Mouse (Mus musculus): Measurements from ENCODE around the gene Lrrc28.

The Lrrc28 gene

DNA sequence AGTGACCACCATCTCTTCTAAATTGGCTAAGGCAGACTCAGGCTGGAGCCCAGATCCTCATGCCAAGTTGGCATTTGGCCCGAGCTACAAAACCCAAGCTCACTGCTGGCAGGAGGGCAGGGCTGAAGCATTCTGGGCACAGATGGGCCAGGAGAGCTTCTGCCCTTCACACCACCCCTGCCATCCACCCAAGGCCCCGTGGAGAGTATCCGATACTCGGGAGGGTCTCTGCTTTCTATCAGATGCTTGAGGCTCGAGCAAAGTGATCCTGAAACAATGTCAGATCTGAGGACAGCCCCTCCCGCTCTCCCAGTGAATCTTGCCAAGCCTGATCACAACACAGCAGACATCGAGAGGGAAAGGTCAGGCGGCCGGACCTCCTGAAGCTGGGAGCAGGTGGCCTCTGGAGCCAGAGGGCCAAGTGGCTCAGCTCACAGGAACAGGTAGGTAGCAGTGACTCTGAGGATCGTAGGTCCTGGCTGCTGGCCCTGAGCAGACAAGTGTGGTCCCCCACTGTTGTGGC is 157.1 kb downstream of the Lrrc28 start:
- no peak for DNase-seq (ENCODE audit: low spot score in 2 of 2)

DNA sequence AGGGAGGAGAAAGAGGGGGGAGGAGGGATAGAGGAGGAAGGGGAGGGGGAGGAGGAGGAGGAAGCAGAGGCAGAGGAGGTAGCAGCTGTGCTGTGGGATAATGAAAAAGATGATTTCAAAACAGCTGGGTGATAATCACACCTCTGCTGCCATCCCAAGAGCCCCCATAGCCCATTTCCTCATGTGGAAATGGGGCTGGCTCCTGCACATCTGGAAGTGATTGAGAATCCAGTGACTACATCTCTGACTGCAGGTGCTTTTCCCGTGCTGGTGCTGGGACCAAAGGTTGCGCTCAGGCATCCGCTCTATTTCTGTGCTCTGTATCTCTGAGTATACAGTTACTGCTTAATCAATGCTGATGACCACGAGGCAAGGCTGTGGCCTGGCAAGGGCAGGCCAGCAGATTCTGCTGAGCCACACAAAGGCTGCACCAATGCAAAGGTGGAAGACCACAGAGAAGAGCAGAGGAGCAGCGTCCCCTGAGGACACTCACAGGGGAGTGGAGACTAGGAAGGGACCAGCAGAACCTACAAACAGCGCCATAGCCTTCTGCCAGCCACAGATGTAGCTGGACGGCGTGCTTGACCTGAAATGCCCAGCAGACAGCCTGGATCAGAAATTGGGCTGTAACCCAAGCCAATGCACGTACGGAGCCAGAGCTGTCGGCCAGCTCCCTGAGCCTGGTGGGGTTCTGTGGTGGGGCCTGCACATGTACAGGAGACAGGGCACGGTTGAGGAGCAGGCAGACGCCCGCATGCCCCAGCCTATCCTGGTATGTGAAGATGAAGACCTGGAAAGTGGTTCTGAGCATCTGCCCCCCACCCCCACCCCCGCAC is 157.9 kb downstream of the Lrrc28 start:
- DNase-seq (ENCODE audit: low spot score in 2 of 2): no peak

DNA sequence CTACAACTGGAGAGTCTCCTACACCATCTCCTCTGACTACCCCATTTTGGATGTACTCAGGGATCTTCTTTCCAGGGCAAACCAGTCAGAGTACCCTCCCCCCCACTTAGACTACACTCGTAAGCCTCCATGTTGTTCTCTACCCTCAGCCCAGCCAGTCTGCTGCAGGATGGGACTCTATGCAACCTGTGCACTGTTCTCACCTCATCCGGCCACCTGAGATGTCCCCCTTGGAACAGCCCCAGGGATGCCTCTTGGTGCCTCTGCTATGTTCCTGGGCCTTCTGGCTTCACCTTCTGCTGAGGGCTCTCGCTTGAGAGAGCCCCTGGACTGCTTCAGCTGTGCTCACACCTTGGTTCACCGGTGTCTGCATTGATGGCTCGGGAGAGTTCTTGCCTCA is 158.7 kb downstream of the Lrrc28 start:
- no peak for DNase-seq (ENCODE audit: low spot score in 2 of 2)

- DNase-seq (ENCODE audit: low spot score in 2 of 2): peak in 1 of 2 experiments; percentile 16
These were observed 161.4 kb downstream of the Lrrc28 start for GRCm38 (mm10) chr7:67483698-67484097.

DNA sequence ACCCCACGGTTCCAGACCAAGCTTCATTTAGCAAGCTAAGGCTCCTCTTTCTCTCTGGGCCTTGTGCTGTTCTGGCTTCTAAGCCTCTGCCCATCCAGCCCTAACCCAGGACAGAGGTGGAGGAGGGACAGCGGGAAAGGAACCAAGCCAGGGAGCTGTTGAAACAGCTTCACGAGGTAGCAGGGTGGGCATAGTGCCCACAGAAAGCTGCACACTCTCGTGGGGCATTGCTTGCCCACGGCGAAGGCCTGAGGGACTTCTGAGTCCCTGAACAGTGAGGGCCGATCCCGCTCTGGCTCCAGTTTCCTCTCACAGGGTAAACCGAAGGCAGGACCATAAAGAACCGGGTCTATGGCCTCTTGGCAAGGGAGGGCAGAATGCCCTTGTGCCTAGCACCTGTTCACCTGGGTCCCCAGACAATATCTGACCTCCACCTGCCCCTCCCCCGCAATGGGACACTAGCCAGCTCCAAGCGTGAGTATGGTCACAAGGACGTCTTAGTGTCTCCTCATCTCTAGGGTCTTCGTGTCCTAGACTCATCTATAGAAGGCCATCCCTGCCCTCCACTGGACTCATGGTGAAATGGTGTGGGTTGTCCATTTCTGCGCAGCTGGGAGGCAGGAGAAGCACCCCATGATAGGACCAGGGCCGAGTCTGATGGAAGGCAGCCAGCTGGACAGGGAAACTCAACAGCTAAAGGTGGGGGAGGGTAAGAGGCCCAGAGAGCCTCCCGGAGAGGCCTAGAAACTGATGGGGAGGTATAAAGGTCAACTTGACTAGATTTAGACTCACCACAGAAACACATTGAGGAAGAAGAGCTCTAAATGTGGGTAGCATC is 165.3 kb downstream of the Lrrc28 start:
- no peak for DNase-seq (ENCODE audit: low spot score in 2 of 2)

DNA sequence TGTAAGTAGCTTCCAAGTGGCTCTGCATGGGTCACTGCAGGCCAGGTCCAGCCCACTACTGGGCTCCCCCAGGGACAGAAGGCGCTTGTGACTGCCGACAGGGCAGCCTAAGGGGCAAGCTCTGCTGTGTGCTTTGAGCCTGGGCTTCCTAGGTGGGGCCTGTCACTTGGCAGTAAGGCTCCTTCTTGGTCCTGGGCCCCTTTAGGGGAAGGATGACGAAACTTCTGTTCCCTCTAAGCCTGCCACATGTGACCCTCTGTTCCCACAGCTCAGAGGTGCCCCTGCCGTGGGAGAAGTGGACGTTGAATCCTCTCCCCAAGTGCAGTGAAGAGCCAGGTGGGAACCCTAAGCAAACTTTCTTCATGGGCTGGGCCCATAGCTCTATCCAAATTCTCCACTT is 165.9 kb downstream of the Lrrc28 start:
- DNase-seq (ENCODE audit: low spot score in 2 of 2): no peak

DNA sequence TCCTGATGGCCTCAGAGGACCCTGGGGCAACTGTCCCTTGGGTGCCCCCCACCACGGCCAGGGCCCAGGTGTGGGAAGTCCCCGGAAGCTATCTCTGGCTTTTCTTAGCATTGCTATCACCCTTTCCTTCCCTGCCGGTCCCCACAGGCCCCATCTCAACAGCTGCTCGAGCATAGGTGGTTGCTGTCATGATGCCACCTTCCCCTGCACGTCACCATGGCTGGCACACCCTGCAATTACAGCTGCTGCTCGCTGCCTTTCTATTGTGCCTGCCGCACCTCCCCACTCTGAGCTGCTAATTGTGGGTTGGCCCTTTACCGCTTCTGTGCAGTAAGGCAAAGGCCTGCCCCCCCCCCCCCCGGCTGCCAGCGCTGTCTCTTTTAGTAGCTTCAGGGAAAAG is 167.1 kb downstream of the Lrrc28 start:
- DNase-seq (ENCODE audit: low spot score in 2 of 2): no peak

DNA sequence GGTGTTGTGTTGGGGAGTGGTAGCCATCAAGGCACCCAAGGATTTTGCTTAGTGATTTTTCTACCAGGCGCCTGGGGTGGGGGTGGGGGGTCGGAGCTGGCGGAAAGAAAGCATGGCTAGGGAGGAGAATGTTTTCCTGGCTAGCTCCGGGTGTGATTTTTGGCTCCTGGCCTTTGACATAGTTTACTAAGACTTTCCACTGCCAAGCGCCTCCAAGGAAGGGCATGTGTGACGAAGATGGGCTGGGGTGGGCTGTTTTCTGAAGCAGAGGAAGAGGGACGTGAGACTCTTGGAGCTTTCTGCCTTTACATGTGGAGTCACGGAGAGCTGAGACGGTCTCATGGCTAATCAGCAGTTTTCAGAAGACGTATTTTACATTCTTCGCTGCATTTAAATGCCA is 173.8 kb downstream of the Lrrc28 start:
- DNase-seq (ENCODE audit: low spot score in 2 of 2): no peak

- no peak for DNase-seq (ENCODE audit: low spot score in 2 of 2)
These were observed 176.2 kb downstream of the Lrrc28 start for GRCm38 (mm10) chr7:67468802-67469408.

- DNase-seq (ENCODE audit: low spot score in 2 of 2): no peak
These were observed 176.9 kb downstream of the Lrrc28 start for GRCm38 (mm10) chr7:67468180-67468579.

- no peak for DNase-seq (ENCODE audit: low spot score in 2 of 2)
These were observed 178.7 kb downstream of the Lrrc28 start for GRCm38 (mm10) chr7:67466322-67466721.

- no peak for DNase-seq (ENCODE audit: low spot score in 2 of 2)
These were observed 180.4 kb downstream of the Lrrc28 start for GRCm38 (mm10) chr7:67464633-67465032.

DNA sequence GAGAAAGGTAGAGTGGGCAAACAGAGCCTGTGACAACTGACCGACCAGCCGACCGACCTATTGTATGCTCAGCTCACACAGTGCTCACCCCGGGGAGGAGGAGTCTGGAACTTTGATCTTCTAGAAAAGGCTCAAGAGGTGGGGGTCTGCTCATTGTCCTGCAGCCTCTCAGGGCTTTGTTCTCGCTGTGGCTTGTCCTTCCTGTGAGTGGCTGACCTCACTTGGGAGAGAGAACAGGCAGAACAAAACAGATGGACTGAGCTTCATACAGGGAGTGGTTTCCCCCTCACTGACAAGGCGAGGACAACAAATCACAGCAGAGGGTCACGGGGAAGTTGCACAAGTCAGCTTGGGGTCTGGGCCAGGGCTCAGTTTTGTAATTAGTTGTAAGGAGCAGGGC is 181.5 kb downstream of the Lrrc28 start:
- DNase-seq (ENCODE audit: low spot score in 2 of 2): no peak

Data from natural killer cell, adult 2 months (primary cell).